Mouse (Mus musculus): ENCODE data around the gene Klhl3.

DNA sequence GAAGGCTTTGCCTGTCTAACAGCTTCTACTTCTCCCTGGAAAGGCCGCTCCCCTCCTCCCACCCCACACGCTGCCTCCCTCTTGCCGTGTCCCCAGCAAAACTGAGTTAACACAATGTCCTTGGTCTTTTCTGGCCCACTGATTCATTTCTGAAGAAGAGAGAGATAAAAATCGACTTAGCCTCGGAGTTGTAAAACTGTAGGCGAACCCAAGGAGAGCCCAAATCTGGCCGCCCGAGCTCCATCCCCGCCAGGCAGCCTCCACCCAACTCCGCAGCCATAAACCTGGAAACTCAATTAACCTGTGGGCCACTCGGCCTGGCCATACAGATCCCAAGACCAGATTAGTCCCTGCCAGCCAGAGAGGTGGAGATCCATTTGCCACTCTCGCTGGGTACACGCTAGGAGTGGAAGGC is 47.3 kb downstream of the Klhl3 start:
- no peak for TF ChIP-seq POLR2A (IDR thresholded peaks at IDR 0.05; ENCODE audit: insufficient read depth, low read length)
- no peak for TF ChIP-seq CTCF (IDR thresholded peaks at IDR 0.05; ENCODE audit: low read depth, low read length)

Measured in ES-Bruce4 (cell line).